Mouse (Mus musculus): ENCODE data around the gene Cttnbp2nl.
A peak's percentile ranks its signal among the peaks of the same experiment; 100 is the strongest.

The Cttnbp2nl gene

DNA sequence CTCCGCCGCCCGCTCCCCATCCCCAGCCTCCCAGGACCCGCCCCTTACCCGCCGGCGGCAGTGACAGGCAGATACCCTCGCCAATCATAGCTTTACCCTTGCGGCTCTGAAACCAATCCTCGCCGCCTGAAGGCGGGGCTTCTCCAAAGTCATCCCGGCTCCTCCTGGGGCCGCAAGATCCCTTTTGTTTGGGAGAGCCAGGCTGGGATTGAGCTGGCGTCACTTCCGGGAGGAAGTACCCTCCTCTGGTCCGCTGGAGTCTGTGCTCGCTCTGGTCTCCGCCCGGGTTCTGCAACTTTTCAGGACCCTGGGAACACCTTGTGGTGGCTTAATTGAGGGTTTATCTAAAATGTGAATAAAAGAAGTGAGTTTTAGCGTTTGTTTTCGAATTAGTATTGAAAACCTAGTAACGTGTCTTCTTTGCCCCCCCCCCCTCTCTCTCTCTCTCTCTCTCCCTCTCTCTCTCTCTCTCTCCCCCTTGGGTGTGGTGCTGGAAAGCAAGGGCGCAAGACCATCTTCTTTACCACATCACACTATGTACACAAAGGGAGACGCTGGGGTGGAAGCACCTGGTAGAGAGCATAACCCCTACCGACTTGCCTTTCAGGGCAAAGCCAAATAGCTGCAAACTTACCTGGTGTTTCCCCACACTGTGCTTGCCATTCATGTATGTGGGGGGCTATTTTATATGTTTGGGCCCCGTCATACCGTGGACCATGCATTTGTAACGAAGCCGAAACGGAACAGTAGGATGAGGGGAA, at the start of gene Cttnbp2nl:
Gene Cttnbp2nl, minus strand, starts transcription at position 210 of the 761 bp plus-strand sequence.
- DNase-seq (ENCODE audit: low read depth, low spot score): peak; percentile 99

GRCm38 (mm10) chr3:105100270-105100589, 47.3 kb upstream of the Cttnbp2nl start:
- no peak for DNase-seq (ENCODE audit: low read depth, low spot score)

- DNase-seq (ENCODE audit: low read depth, low spot score): no peak
These were observed 46.8 kb upstream of the Cttnbp2nl start for GRCm38 (mm10) chr3:105099526-105100269.

GRCm38 (mm10) chr3:105097581-105097980, 44.6 kb upstream of the Cttnbp2nl start:
- DNase-seq (ENCODE audit: low read depth, low spot score): no peak

DNA sequence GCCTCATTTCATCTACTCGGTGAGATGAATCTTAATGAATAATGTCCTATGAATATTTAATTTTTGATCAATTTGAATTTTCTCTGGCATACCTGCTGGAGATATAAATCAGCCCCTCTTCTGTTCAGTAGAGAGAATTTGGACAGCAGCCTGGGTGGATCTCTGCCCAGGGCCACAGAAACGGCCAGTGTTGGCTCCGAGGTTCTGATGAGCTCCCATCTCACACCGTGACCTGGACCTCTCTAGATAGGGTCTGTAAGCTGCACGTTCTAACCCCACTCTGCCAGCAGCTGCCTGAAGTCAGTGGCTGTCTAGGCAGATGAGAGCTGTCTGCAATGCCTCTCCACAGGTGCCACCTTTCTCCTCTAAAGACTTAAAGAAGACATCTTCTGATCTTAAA, 42.1 kb upstream of the Cttnbp2nl start:
- no peak for DNase-seq (ENCODE audit: low read depth, low spot score)

DNA sequence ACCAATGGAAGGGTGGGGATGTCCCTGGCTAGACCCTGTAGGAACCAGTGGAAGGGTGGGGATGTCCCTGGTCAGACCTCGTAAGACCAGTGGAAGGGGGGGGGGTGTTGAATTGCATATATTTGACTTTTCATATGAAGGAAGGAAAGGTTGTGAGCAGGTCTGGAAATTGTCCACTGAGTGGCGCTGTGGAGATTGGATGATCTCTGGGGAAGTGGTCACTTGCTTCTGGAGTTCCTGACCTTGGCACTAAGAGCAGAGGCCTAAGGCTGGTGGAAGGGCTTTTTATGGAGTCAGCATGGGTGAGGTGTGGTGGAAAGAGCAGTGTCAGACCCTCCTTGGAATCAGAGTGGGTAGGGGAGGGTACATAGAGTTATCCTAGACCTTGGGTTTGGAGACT, 41.5 kb upstream of the Cttnbp2nl start:
- DNase-seq (ENCODE audit: low read depth, low spot score): no peak

DNA sequence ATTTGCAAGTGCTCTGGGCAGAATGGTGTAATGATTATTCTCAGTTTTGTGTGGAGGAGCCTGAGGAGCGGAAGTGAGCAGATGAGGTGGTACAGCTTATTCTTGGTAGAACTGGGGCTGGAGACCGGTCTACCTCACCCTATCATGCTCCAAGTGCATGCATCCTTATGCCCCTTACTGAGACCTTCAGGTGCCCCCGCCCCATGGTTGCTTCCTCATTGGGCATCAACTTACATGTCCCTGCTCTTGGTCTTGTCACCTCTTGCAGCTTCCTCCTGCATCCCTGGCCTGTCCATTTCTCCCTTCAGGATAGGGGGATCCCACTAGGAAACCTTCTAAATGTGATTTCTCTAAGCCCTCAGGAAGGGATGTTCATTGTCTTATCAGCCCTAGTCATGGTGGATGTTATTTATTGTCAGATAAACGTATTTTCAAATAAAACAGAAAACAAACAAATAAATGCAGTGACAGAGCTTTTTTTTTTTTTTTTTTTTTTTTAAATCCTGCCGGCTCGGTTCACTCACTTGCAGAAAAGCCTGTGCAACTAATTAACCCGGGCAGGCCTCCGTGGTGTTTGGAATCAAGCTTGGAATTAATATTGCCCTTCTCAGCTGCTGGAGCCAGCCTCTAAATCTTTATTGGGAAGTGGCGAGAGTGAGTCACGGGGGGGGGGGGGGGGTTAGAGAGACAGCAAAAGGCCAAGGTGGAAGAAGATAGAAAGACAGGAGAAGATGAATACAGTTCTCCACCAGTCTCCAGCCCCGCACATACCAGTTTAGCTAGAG, 40.0 kb upstream of the Cttnbp2nl start:
- no peak for DNase-seq (ENCODE audit: low read depth, low spot score)

GRCm38 (mm10) chr3:105090981-105091380, 38.0 kb upstream of the Cttnbp2nl start:
- peak; percentile 40 for DNase-seq (ENCODE audit: low read depth, low spot score)

- DNase-seq (ENCODE audit: low read depth, low spot score): no peak
These were observed 37.2 kb upstream of the Cttnbp2nl start for GRCm38 (mm10) chr3:105090147-105090546.

DNA sequence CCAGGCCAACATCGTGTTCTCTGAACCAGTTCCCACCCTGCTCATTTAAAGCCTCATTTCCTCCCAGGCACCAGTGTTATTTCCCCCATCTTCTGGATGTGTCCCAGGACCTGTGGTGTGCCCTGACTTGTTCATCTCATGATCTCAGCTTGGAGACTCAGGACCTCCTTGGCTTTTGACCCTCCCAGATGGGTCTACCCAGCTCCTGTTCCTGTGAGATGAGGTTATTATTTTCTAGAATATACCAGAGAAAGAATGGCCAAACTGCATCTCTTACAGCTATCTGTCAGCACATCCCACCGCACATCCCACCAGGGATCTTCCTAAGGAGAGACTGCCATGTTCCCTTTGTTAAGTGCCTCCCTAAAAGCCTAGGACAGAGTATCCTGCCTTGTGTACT, 35.7 kb upstream of the Cttnbp2nl start:
- DNase-seq (ENCODE audit: low read depth, low spot score): no peak

DNA sequence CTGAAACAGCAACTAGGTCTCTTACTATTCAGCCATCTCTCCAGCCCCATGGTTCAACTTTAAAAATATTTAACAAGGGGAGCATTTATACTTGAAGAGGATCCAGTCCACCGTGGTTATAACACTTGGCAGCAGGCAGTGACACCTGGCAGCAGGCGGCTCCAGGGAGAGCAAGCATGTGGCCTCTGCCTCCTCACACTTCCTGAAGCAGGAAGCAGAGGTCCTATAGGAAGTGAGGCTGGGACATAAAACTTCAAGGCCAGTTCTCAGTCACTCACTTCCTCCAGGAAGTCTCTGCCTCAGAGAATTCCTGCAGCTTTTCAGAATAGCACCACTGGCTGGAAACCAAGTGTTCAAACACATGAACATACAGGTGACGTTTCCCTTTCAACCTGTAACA, 34.4 kb upstream of the Cttnbp2nl start:
- no peak for DNase-seq (ENCODE audit: low read depth, low spot score)

- DNase-seq (ENCODE audit: low read depth, low spot score): peak; percentile 81
These were observed 25.4 kb upstream of the Cttnbp2nl start for GRCm38 (mm10) chr3:105078231-105078826.

DNA sequence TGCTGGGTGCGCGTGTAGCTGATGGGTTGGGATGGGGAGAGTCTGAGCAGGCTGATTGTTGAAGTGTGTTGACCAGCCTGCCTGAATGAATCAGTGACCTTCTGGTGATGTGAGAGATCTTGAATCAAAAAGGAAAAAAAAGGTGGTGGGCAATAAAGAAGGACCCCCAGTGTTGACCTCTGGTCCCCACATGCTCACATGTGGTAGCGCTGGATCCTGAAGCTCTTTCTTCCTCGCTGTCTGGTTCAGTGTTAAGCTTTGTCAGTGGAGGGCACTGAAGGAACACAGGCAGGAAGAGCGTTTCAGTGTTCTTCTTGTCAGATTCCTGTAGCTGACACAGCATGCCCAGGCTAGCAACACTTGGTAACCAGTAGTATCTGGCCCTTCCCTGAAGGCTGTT, 22.9 kb upstream of the Cttnbp2nl start:
- DNase-seq (ENCODE audit: low read depth, low spot score): no peak

DNA sequence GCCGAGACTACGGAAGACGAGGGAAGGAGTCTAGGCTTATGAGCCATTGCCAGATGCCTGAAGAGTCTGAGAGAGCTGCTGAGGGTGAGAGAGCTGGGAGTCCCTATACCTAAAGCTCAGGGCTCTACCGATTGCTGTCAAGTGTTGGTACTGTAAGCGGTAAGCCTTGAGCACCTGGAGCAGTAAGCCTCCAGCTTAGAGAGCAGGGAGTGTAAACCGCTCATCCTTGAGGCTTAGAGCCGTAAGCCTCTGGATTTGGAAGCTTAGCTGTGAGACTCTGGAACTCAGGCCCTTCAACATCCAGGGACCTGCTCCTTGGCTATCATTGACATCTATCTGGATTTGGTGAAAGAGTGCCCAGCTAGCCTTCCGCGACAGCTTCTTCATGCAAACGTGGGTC, 19.6 kb upstream of the Cttnbp2nl start:
- DNase-seq (ENCODE audit: low read depth, low spot score): no peak

DNA sequence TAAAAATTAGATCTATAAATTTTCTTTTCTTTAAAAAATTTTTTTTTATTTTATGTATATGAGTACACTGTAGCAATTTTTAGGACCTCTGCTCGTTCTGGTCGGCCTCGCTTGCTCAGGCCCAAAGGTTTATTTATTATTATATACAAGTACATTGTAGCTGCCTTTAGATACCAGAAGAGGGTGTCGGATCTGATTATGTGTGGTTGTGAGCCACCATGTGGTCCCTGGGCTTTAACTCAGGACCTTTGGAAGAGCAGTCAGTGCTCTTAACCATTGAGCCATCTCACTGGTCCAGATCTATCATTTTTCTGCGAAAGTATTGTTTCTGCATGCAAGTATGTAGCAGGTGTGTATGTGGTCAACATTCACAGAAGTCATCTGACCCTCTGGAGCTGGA, 18.3 kb upstream of the Cttnbp2nl start:
- no peak for DNase-seq (ENCODE audit: low read depth, low spot score)

GRCm38 (mm10) chr3:105070553-105070952, 17.6 kb upstream of the Cttnbp2nl start:
- DNase-seq (ENCODE audit: low read depth, low spot score): no peak

- DNase-seq (ENCODE audit: low read depth, low spot score): no peak
These were observed 13.6 kb upstream of the Cttnbp2nl start, which contains the start of gene 4930564D02Rik for GRCm38 (mm10) chr3:105066544-105066943. Gene 4930564D02Rik (plus strand): TSS chr3:105066844.

DNA sequence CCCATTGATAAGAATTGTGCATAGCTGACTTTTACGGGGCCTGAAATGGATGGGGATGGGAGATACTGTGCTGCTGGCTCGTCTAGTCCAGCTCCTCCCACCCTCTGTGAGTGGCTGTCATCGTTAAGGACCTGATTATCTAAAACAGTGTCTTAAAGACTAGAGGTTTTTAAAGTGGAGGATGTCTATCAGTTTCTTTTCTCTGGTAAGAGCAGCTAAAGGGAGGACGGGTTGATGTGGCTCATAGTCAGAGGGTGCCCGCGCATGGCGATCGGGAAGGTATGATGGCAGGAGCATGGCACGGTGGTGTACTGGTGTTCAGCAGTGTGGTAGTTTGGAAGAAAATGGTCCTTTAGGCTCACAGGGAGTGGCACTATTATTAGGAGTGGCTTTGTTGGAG, 9.7 kb upstream of the Cttnbp2nl start:
- DNase-seq (ENCODE audit: low read depth, low spot score): no peak

GRCm38 (mm10) chr3:105061991-105062390, 9.0 kb upstream of the Cttnbp2nl start:
- DNase-seq (ENCODE audit: low read depth, low spot score): no peak

GRCm38 (mm10) chr3:105061496-105061895, 8.6 kb upstream of the Cttnbp2nl start:
- DNase-seq (ENCODE audit: low read depth, low spot score): no peak

- DNase-seq (ENCODE audit: low read depth, low spot score): peak; percentile 20
These were observed 8.0 kb upstream of the Cttnbp2nl start for GRCm38 (mm10) chr3:105060992-105061391.

- DNase-seq (ENCODE audit: low read depth, low spot score): no peak
These were observed 7.0 kb upstream of the Cttnbp2nl start for GRCm38 (mm10) chr3:105059911-105060310.

Data from mesoderm, embryonic 11.5 days (tissue).